Mouse (Mus musculus): Measurements from ENCODE around the gene Hexb. TPM values are rescaled to one million over a fixed set of nuclear protein-coding genes. Genes with fewer than 3 reads are reported as not detected.

Hexb gene
- polyA plus RNA-seq, 1 experiment from 2014 or later, result 49.8 TPM

GRCm38 (mm10) chr13:97196186-97196924 lies 1.8 kb downstream of the Hexb start:
- Histone ChIP-seq H3K4me2 (ENCODE audit: low read length) (no peak overlapping the region), H3K9ac (ENCODE audit: low read depth, low read length) (no peak overlapping the region), H3K9me3 (replicated peaks; ENCODE audit: control insufficient read depth, low read length, poor library complexity, severe bottlenecking) (no peaks in the 10 kb centered on the region), H3K4me1 (ENCODE audit: control insufficient read depth, insufficient read depth, low read length) (no peaks in the 10 kb centered on the region; the same call in 1 of the 2 replicates), H3K4me3 (ENCODE audit: low read depth, low read length) (no peak overlapping the region), H3K27me3 (ENCODE audit: control insufficient read depth, insufficient read depth, low read depth, low read length) (no peaks in the 10 kb centered on the region), H3K27ac (ENCODE audit: low read length) (no peak overlapping the region), H3K36me3 (ENCODE audit: control insufficient read depth, insufficient read depth, low read length) (no peaks in the 10 kb centered on the region)
- 64% methylated on average over 12 of the region's 12 CpGs for WGBS
- no peak for ATAC-seq

GRCm38 (mm10) chr13:97193420-97193819 lies 4.7 kb downstream of the Hexb start:
- Histone ChIP-seq H3K9me3 (replicated peaks; ENCODE audit: control insufficient read depth, low read length, poor library complexity, severe bottlenecking) (no peaks in the 10 kb centered on the region), H3K9ac (ENCODE audit: low read depth, low read length) (no peak overlapping the region), H3K27me3 (ENCODE audit: control insufficient read depth, insufficient read depth, low read depth, low read length) (no peaks in the 10 kb centered on the region), H3K4me1 (ENCODE audit: control insufficient read depth, insufficient read depth, low read length) (no peaks in the 10 kb centered on the region; the same call in 1 of the 2 replicates), H3K4me2 (ENCODE audit: low read length) (no peak overlapping the region), H3K27ac (ENCODE audit: low read length) (no peak overlapping the region), H3K4me3 (ENCODE audit: low read depth, low read length) (no peak overlapping the region), H3K36me3 (ENCODE audit: control insufficient read depth, insufficient read depth, low read length) (no peaks in the 10 kb centered on the region)
- ATAC-seq, result no peak
- WGBS, result 51% methylated on average over 7 of the region's 7 CpGs

GRCm38 (mm10) chr13:97192649-97193048 lies 5.5 kb downstream of the Hexb start:
- Histone ChIP-seq H3K4me2 (ENCODE audit: low read length) (no peak overlapping the region), H3K4me1 (ENCODE audit: control insufficient read depth, insufficient read depth, low read length) (no peaks in the 10 kb centered on the region; the same call in 1 of the 2 replicates), H3K9me3 (replicated peaks; ENCODE audit: control insufficient read depth, low read length, poor library complexity, severe bottlenecking) (no peaks in the 10 kb centered on the region), H3K27ac (ENCODE audit: low read length) (no peak overlapping the region), H3K36me3 (ENCODE audit: control insufficient read depth, insufficient read depth, low read length) (no peaks in the 10 kb centered on the region), H3K4me3 (ENCODE audit: low read depth, low read length) (no peak overlapping the region), H3K9ac (ENCODE audit: low read depth, low read length) (no peak overlapping the region), H3K27me3 (ENCODE audit: control insufficient read depth, insufficient read depth, low read depth, low read length) (no peaks in the 10 kb centered on the region)
- 87% methylated on average over 11 of the region's 11 CpGs for whole genome bisulfite sequencing
- ATAC-seq, result no peak

- H3K4me2 ChIP-seq (ENCODE audit: low read length), result no peak overlapping the region
- no peaks in the 10 kb centered on the region for H3K4me1 ChIP-seq (ENCODE audit: control insufficient read depth, insufficient read depth, low read length)
- H3K27ac ChIP-seq (ENCODE audit: low read length), result no peak overlapping the region
- 81% methylated on average over 5 of the region's 5 CpGs for WGBS
- no peaks in the 10 kb centered on the region for H3K9me3 ChIP-seq (replicated peaks; ENCODE audit: control insufficient read depth, low read length, poor library complexity, severe bottlenecking)
- H3K9ac ChIP-seq (ENCODE audit: low read depth, low read length), result no peak overlapping the region
- H3K36me3 ChIP-seq (ENCODE audit: control insufficient read depth, insufficient read depth, low read length), result 0 out of 2 replicates have a peak, but pooled peaks cover 2% of the 10 kb centered on the region
- ATAC-seq, result no peak
- H3K4me3 ChIP-seq (ENCODE audit: low read depth, low read length), result no peak overlapping the region
- no peaks in the 10 kb centered on the region for H3K27me3 ChIP-seq (ENCODE audit: control insufficient read depth, insufficient read depth, low read depth, low read length)
These were observed 10.5 kb downstream of the Hexb start for GRCm38 (mm10) chr13:97187693-97188092.

GRCm38 (mm10) chr13:97186346-97186745 lies 11.8 kb downstream of the Hexb start:
- Histone ChIP-seq H3K9ac (ENCODE audit: low read depth, low read length) (no peak overlapping the region), H3K27ac (ENCODE audit: low read length) (no peak overlapping the region), H3K27me3 (ENCODE audit: control insufficient read depth, insufficient read depth, low read depth, low read length) (no peaks in the 10 kb centered on the region), H3K9me3 (replicated peaks; ENCODE audit: control insufficient read depth, low read length, poor library complexity, severe bottlenecking) (no peaks in the 10 kb centered on the region), H3K4me2 (ENCODE audit: low read length) (no peak overlapping the region), H3K4me3 (ENCODE audit: low read depth, low read length) (no peak overlapping the region), H3K4me1 (ENCODE audit: control insufficient read depth, insufficient read depth, low read length) (no peaks in the 10 kb centered on the region), H3K36me3 (ENCODE audit: control insufficient read depth, insufficient read depth, low read length) (0 out of 2 replicates have a peak, but pooled peaks cover 2% of the 10 kb centered on the region)
- 83% methylated on average over 4 of the region's 4 CpGs for WGBS
- ATAC-seq, result no peak

GRCm38 (mm10) chr13:97184656-97185055 lies 13.5 kb downstream of the Hexb start:
- ATAC-seq, result no peak
- 0 out of 2 replicates have a peak, but pooled peaks cover 2% of the 10 kb centered on the region for H3K36me3 ChIP-seq (ENCODE audit: control insufficient read depth, insufficient read depth, low read length)
- no peaks in the 10 kb centered on the region for H3K27me3 ChIP-seq (ENCODE audit: control insufficient read depth, insufficient read depth, low read depth, low read length)
- H3K9ac ChIP-seq (ENCODE audit: low read depth, low read length), result no peak overlapping the region
- no peak overlapping the region for H3K27ac ChIP-seq (ENCODE audit: low read length)
- H3K4me1 ChIP-seq (ENCODE audit: control insufficient read depth, insufficient read depth, low read length), result no peaks in the 10 kb centered on the region
- 76% methylated on average over 5 of the region's 5 CpGs for WGBS
- no peak overlapping the region for H3K4me2 ChIP-seq (ENCODE audit: low read length)
- H3K4me3 ChIP-seq (ENCODE audit: low read depth, low read length), result no peak overlapping the region
- no peaks in the 10 kb centered on the region for H3K9me3 ChIP-seq (replicated peaks; ENCODE audit: control insufficient read depth, low read length, poor library complexity, severe bottlenecking)

- H3K9ac ChIP-seq (ENCODE audit: low read depth, low read length), result no peak overlapping the region
- no peaks in the 10 kb centered on the region for H3K4me1 ChIP-seq (ENCODE audit: control insufficient read depth, insufficient read depth, low read length)
- H3K36me3 ChIP-seq (ENCODE audit: control insufficient read depth, insufficient read depth, low read length), result 0 out of 2 replicates have a peak, but pooled peaks cover 2% of the 10 kb centered on the region
- H3K9me3 ChIP-seq (replicated peaks; ENCODE audit: control insufficient read depth, low read length, poor library complexity, severe bottlenecking), result no peaks in the 10 kb centered on the region
- 99% methylated on average over 2 of the region's 2 CpGs for WGBS
- no peak for ATAC-seq
- H3K4me2 ChIP-seq (ENCODE audit: low read length), result no peak overlapping the region
- H3K27ac ChIP-seq (ENCODE audit: low read length), result no peak overlapping the region
- no peaks in the 10 kb centered on the region for H3K27me3 ChIP-seq (ENCODE audit: control insufficient read depth, insufficient read depth, low read depth, low read length)
- no peak overlapping the region for H3K4me3 ChIP-seq (ENCODE audit: low read depth, low read length)
These were observed 14.0 kb downstream of the Hexb start for GRCm38 (mm10) chr13:97184168-97184567.

- 69% methylated on average over 4 of the region's 4 CpGs for WGBS
- ATAC-seq, result no peak
These were observed 15.3 kb downstream of the Hexb start for GRCm38 (mm10) chr13:97182821-97183220.

GRCm38 (mm10) chr13:97180113-97180828 lies 17.9 kb downstream of the Hexb start:
- ATAC-seq, result no peak
- Histone ChIP-seq H3K9ac (ENCODE audit: low read depth, low read length) (no peak overlapping the region), H3K4me2 (ENCODE audit: low read length) (no peak overlapping the region), H3K9me3 (replicated peaks; ENCODE audit: control insufficient read depth, low read length, poor library complexity, severe bottlenecking) (no peaks in the 10 kb centered on the region), H3K4me1 (ENCODE audit: control insufficient read depth, insufficient read depth, low read length) (no peaks in the 10 kb centered on the region), H3K27me3 (ENCODE audit: control insufficient read depth, insufficient read depth, low read depth, low read length) (no peaks in the 10 kb centered on the region), H3K4me3 (ENCODE audit: low read depth, low read length) (no peak overlapping the region), H3K27ac (ENCODE audit: low read length) (0 out of 2 replicates have a peak overlapping the region, but pooled peaks have one; percentile 33), H3K36me3 (ENCODE audit: control insufficient read depth, insufficient read depth, low read length) (0 out of 2 replicates have a peak, but pooled peaks cover 2% of the 10 kb centered on the region)
- WGBS, result 47% methylated on average over 6 of the region's 6 CpGs

More at GRCm38 (mm10) chr13:97182821-97183220, 15.3 kb downstream of the Hexb start:
- H3K9me3 ChIP-seq (replicated peaks; ENCODE audit: control insufficient read depth, low read length, poor library complexity, severe bottlenecking), result no peaks in the 10 kb centered on the region
- no peaks in the 10 kb centered on the region for H3K4me1 ChIP-seq (ENCODE audit: control insufficient read depth, insufficient read depth, low read length)
- no peak overlapping the region for H3K4me3 ChIP-seq (ENCODE audit: low read depth, low read length)
- no peaks in the 10 kb centered on the region for H3K27me3 ChIP-seq (ENCODE audit: control insufficient read depth, insufficient read depth, low read depth, low read length)
- 0 out of 2 replicates have a peak, but pooled peaks cover 2% of the 10 kb centered on the region for H3K36me3 ChIP-seq (ENCODE audit: control insufficient read depth, insufficient read depth, low read length)
- H3K27ac ChIP-seq (ENCODE audit: low read length), result no peak overlapping the region
- H3K4me2 ChIP-seq (ENCODE audit: low read length), result no peak overlapping the region
- no peak overlapping the region for H3K9ac ChIP-seq (ENCODE audit: low read depth, low read length)

Measured in midbrain, embryonic 16.5 days (tissue).